32 mouse cellular contexts compared by ENCODE assay signal in genomic region chr4:141810975-141811374, GRCm38 (mm10). TPM values are rescaled to one million over a fixed set of nuclear protein-coding genes. Genes with fewer than 3 reads are reported as not detected.
DNase-seq lines count a peak whose midpoint lies in the region; ATAC-seq and TF ChIP-seq lines count a peak whose summit lies in the region.
"Had no signal": no experiment of that assay in that cellular context is flagged by ENCODE, and none has a peak within 500 bp of the region (broad histone marks: within the 10 kb centered on the region; RNA-seq: fewer than 3 reads in every experiment).

No protein-coding gene starts in this region.

- TF ChIP-seq EP300 in liver, embryonic 14.5 days (IDR thresholded peaks at IDR 0.05; ENCODE audit: low read depth): no peak

- no peak overlapping the region for H3K27ac ChIP-seq in forebrain, postnatal 0 days (ENCODE audit: low read depth, low read length)
- H3K27ac ChIP-seq in forebrain, embryonic 13.5 days: no peak overlapping the region
- no peak overlapping the region for H3K27ac ChIP-seq in liver, embryonic 14.5 days
- no peak overlapping the region for H3K27ac ChIP-seq in liver, embryonic 11.5 days (ENCODE audit: low read depth, low read length)
- H3K27ac ChIP-seq in midbrain, embryonic 14.5 days (replicated peaks; ENCODE audit: low read depth, low read length): no peak overlapping the region
- H3K27ac ChIP-seq: embryonic facial prominence, embryonic 13.5 days; embryonic facial prominence, embryonic 15.5 days; forebrain, embryonic 10.5 days; forebrain, embryonic 12.5 days; forebrain, embryonic 15.5 days had no signal

- H3K4me1 ChIP-seq in forebrain, postnatal 0 days (ENCODE audit: insufficient read depth): no peaks in the 10 kb centered on the region
- H3K4me1 ChIP-seq in forebrain, embryonic 13.5 days: 0 out of 2 replicates have a peak, but pooled peaks cover 4% of the 10 kb centered on the region
- H3K4me1 ChIP-seq in liver, embryonic 14.5 days (replicated peaks; ENCODE audit: control insufficient read depth in 2 of 2, insufficient read depth in 2 of 2, low read length in 1 of 2): no peaks in the 10 kb centered on the region
- no peaks in the 10 kb centered on the region for H3K4me1 ChIP-seq in liver, embryonic 11.5 days (replicated peaks; ENCODE audit: control insufficient read depth, insufficient read depth, low read length)
- H3K4me1 ChIP-seq in midbrain, embryonic 14.5 days (ENCODE audit: control insufficient read depth, insufficient read depth, low read length): no peaks in the 10 kb centered on the region
- H3K4me1 ChIP-seq: embryonic facial prominence, embryonic 13.5 days; embryonic facial prominence, embryonic 15.5 days; forebrain, embryonic 10.5 days; forebrain, embryonic 15.5 days had no signal

- WGBS in forebrain, postnatal 0 days: 95% methylated on average over 2 of the region's 2 CpGs
- 95% methylated on average over 2 of the region's 2 CpGs for WGBS in forebrain, embryonic 13.5 days
- WGBS in liver, embryonic 14.5 days (ENCODE audit: insufficient replicate concordance): 92% methylated on average over 2 of the region's 2 CpGs
- WGBS in liver, embryonic 11.5 days: 77% methylated on average over 2 of the region's 2 CpGs
- WGBS in midbrain, embryonic 14.5 days: 91% methylated on average over 2 of the region's 2 CpGs

- H3K9ac ChIP-seq in forebrain, postnatal 0 days: no peak overlapping the region
- H3K9ac ChIP-seq in forebrain, embryonic 13.5 days: no peak overlapping the region
- no peak overlapping the region for H3K9ac ChIP-seq in liver, embryonic 14.5 days (replicated peaks)
- H3K9ac ChIP-seq in liver, embryonic 11.5 days (ENCODE audit: low read depth, low read length): no peak overlapping the region
- no peak overlapping the region for H3K9ac ChIP-seq in midbrain, embryonic 14.5 days (replicated peaks; ENCODE audit: low read length)
- H3K9ac ChIP-seq: embryonic facial prominence, embryonic 13.5 days; embryonic facial prominence, embryonic 15.5 days; forebrain, embryonic 12.5 days; forebrain, embryonic 15.5 days had no signal

- no peak for ATAC-seq in forebrain, postnatal 0 days
- no peak for ATAC-seq in forebrain, embryonic 13.5 days
- ATAC-seq in liver, embryonic 14.5 days (ENCODE audit: insufficient read depth): no peak
- ATAC-seq in liver, embryonic 11.5 days (replicated peaks; ENCODE audit: low FRiP score): no peak
- ATAC-seq in midbrain, embryonic 14.5 days (ENCODE audit: low FRiP score, low TSS enrichment): no peak
- ATAC-seq: CD4-positive, CD25-positive, alpha-beta regulatory T cell, adult 4 months; forebrain, embryonic 15.5 days; Patski had no signal

- H3K36me3 ChIP-seq in forebrain, postnatal 0 days (ENCODE audit: insufficient read depth): peaks cover 89% of the 10 kb centered on the region
- H3K36me3 ChIP-seq in forebrain, embryonic 13.5 days (ENCODE audit: poor library complexity, severe bottlenecking): peaks cover 95% of the 10 kb centered on the region
- peaks cover 43% of the 10 kb centered on the region for H3K36me3 ChIP-seq in liver, embryonic 14.5 days (replicated peaks; ENCODE audit: control insufficient read depth, insufficient read depth, low read depth)
- peaks cover 23% of the 10 kb centered on the region for H3K36me3 ChIP-seq in liver, embryonic 11.5 days (ENCODE audit: control insufficient read depth, insufficient read depth, low read length)
- H3K36me3 ChIP-seq in midbrain, embryonic 14.5 days (ENCODE audit: control insufficient read depth, insufficient read depth, low read length): peaks cover 87% of the 10 kb centered on the region

- no peaks in the 10 kb centered on the region for H3K27me3 ChIP-seq in forebrain, postnatal 0 days (ENCODE audit: insufficient read depth, low read length)
- no peaks in the 10 kb centered on the region for H3K27me3 ChIP-seq in forebrain, embryonic 13.5 days
- H3K27me3 ChIP-seq in liver, embryonic 14.5 days (ENCODE audit: control insufficient read depth, insufficient read depth, low read length): no peaks in the 10 kb centered on the region
- no peaks in the 10 kb centered on the region for H3K27me3 ChIP-seq in liver, embryonic 11.5 days (replicated peaks; ENCODE audit: control insufficient read depth, insufficient read depth, low read length)
- no peaks in the 10 kb centered on the region for H3K27me3 ChIP-seq in midbrain, embryonic 14.5 days (ENCODE audit: control insufficient read depth, insufficient read depth, low read length)
- H3K27me3 ChIP-seq: CH12.LX; embryonic facial prominence, embryonic 13.5 days; embryonic facial prominence, embryonic 15.5 days; forebrain, embryonic 12.5 days; forebrain, embryonic 15.5 days; Patski had no signal

- no peak for DNase-seq in forebrain, postnatal 0 days
- DNase-seq in liver, embryonic 14.5 days (ENCODE audit: low read depth in 3 of 3, low spot score in 3 of 3): no peak
- no peak for DNase-seq in liver, embryonic 11.5 days (ENCODE audit: low spot score)
- DNase-seq in thymus, postnatal 4 days: peak; percentile 1
- no peak for DNase-seq in thymus, postnatal 14 days
- DNase-seq in R1 (ENCODE audit: low read depth, low spot score): peak; percentile 25
- DNase-seq in midbrain, embryonic 14.5 days: no peak
- DNase-seq: adrenal gland, adult 2 months; adrenal gland, postnatal 10 days; adrenal gland, postnatal 25 days; B cell, adult 2 months; cerebellum, adult 11 months; cerebellum, adult 18-20 months; cerebellum, adult 8-10 months; cerebellum, adult 9-11 months; cerebellum, postnatal 14 days; cerebellum, postnatal 36 days; embryo, embryonic 11 days had no signal

- no peaks in the 10 kb centered on the region for H3K9me3 ChIP-seq in forebrain, postnatal 0 days (ENCODE audit: low read length)
- no peaks in the 10 kb centered on the region for H3K9me3 ChIP-seq in forebrain, embryonic 13.5 days (replicated peaks)
- no peaks in the 10 kb centered on the region for H3K9me3 ChIP-seq in liver, embryonic 14.5 days (ENCODE audit: control insufficient read depth, low read length)
- H3K9me3 ChIP-seq in liver, embryonic 11.5 days (ENCODE audit: control insufficient read depth, low read length): no peaks in the 10 kb centered on the region
- H3K9me3 ChIP-seq in midbrain, embryonic 14.5 days (ENCODE audit: control insufficient read depth, low read length): no peaks in the 10 kb centered on the region
- H3K9me3 ChIP-seq: embryonic facial prominence, embryonic 13.5 days; embryonic facial prominence, embryonic 15.5 days; forebrain, embryonic 10.5 days; forebrain, embryonic 12.5 days; forebrain, embryonic 15.5 days had no signal

- no peak overlapping the region for H3K4me3 ChIP-seq in forebrain, postnatal 0 days (ENCODE audit: low read depth, low read length)
- H3K4me3 ChIP-seq in forebrain, embryonic 13.5 days: no peak overlapping the region
- no peak overlapping the region for H3K4me3 ChIP-seq in liver, embryonic 14.5 days (ENCODE audit: insufficient read depth in 1 of 2, low read depth in 2 of 2, low read length in 2 of 2)
- no peak overlapping the region for H3K4me3 ChIP-seq in liver, embryonic 11.5 days (ENCODE audit: low read depth, low read length)
- H3K4me3 ChIP-seq in midbrain, embryonic 14.5 days (replicated peaks; ENCODE audit: low read depth, low read length): no peak overlapping the region
- H3K4me3 ChIP-seq: embryonic facial prominence, embryonic 13.5 days; embryonic facial prominence, embryonic 15.5 days; erythroblast, embryonic 14.5 days; forebrain, embryonic 10.5 days; forebrain, embryonic 12.5 days; forebrain, embryonic 15.5 days had no signal

- H3K4me2 ChIP-seq in forebrain, postnatal 0 days (ENCODE audit: low read depth): no peak overlapping the region
- no peak overlapping the region for H3K4me2 ChIP-seq in forebrain, embryonic 13.5 days
- no peak overlapping the region for H3K4me2 ChIP-seq in liver, embryonic 14.5 days (ENCODE audit: low read depth)
- H3K4me2 ChIP-seq in liver, embryonic 11.5 days: no peak overlapping the region
- no peak overlapping the region for H3K4me2 ChIP-seq in midbrain, embryonic 14.5 days (ENCODE audit: low read length)
- H3K4me2 ChIP-seq: embryonic facial prominence, embryonic 13.5 days; embryonic facial prominence, embryonic 15.5 days; forebrain, embryonic 12.5 days; forebrain, embryonic 15.5 days had no signal

- TF ChIP-seq CTCF in forebrain, postnatal 0 days (IDR thresholded peaks at IDR 0.05; ENCODE audit: low read depth): 0 out of 2 replicates have a peak, but pooled peaks have one; percentile 6
- peak; percentile 52 for TF ChIP-seq CTCF in liver, embryonic 14.5 days (IDR thresholded peaks at IDR 0.05; ENCODE audit: low read depth)

RNA-seq across cellular contexts. Expression of gene Cela2a, which starts 15.0 kb away (rescaled TPM):
- 0.69 TPM in 1 of 2 replicates, not detected in the other for total RNA-seq in forebrain, postnatal 0 days (2014; rRNA removed)
- polyA plus RNA-seq in forebrain, postnatal 0 days (2015; fragmentation: Nextera tagmentation; extraction: Ambion mirVana): 0.18 and 0.39 TPM in 2 replicates
- polyA plus RNA-seq in forebrain, embryonic 13.5 days (2015; fragmentation: Nextera tagmentation; extraction: Ambion mirVana): 0.15 TPM in 1 of 2 replicates, not detected in the other
- not detected in 2 replicates for polyA plus RNA-seq in liver, embryonic 14.5 days (2012; rRNA removed)
- not detected in 2 replicates for polyA plus RNA-seq in liver, embryonic 14.5 days (2014; fragmentation: Nextera tagmentation; extraction: Ambion mirVana)
- not detected in 2 replicates for polyA plus RNA-seq in liver, embryonic 11.5 days (2014; fragmentation: Nextera tagmentation; extraction: Ambion mirVana)
- not detected in 2 replicates for polyA plus RNA-seq in midbrain, embryonic 14.5 days (2014; fragmentation: Nextera tagmentation; extraction: Ambion mirVana)
- total RNA-seq: adrenal gland, adult 2 months; adrenal gland, postnatal 10 days; common myeloid progenitor, adult 5-6 weeks had no signal
- polyA plus RNA-seq: CD4-positive, CD25-positive, alpha-beta regulatory T cell, adult 4 months; embryonic facial prominence, embryonic 11.5 days; embryonic facial prominence, embryonic 13.5 days; embryonic facial prominence, embryonic 15.5 days; erythroblast, embryonic 14.5 days; forebrain, embryonic 10.5 days; forebrain, embryonic 12.5 days; forebrain, embryonic 15.5 days; Patski had no signal

RNA-seq across cellular contexts. Expression of gene Casp9, which starts 17.6 kb away (rescaled TPM):
- total RNA-seq in forebrain, postnatal 0 days (2014; rRNA removed): 13.2 and 17.7 TPM in 2 replicates
- 10.6 and 14.7 TPM in 2 replicates for polyA plus RNA-seq in forebrain, postnatal 0 days (2015; fragmentation: Nextera tagmentation; extraction: Ambion mirVana)
- polyA plus RNA-seq in forebrain, embryonic 13.5 days (2015; fragmentation: Nextera tagmentation; extraction: Ambion mirVana): 14.7 and 15.6 TPM in 2 replicates
- polyA plus RNA-seq in liver, embryonic 14.5 days (2012; rRNA removed): 7.5 and 7.6 TPM in 2 replicates
- 5.8 and 6.5 TPM in 2 replicates for polyA plus RNA-seq in liver, embryonic 14.5 days (2014; fragmentation: Nextera tagmentation; extraction: Ambion mirVana)
- polyA plus RNA-seq in liver, embryonic 11.5 days (2014; fragmentation: Nextera tagmentation; extraction: Ambion mirVana): 16.5 and 18.3 TPM in 2 replicates
- polyA plus RNA-seq in midbrain, embryonic 14.5 days (2014; fragmentation: Nextera tagmentation; extraction: Ambion mirVana): 18.4 and 18.5 TPM in 2 replicates

RNA-seq across cellular contexts. Expression of gene Dnajc16, which starts 20.2 kb away (rescaled TPM):
- total RNA-seq in forebrain, postnatal 0 days (2014; rRNA removed): 14.3 and 19.2 TPM in 2 replicates
- polyA plus RNA-seq in forebrain, postnatal 0 days (2015; fragmentation: Nextera tagmentation; extraction: Ambion mirVana): 4.8 and 6.5 TPM in 2 replicates
- 4.6 and 4.7 TPM in 2 replicates for polyA plus RNA-seq in forebrain, embryonic 13.5 days (2015; fragmentation: Nextera tagmentation; extraction: Ambion mirVana)
- 2.4 and 2.8 TPM in 2 replicates for polyA plus RNA-seq in liver, embryonic 14.5 days (2012; rRNA removed)
- polyA plus RNA-seq in liver, embryonic 14.5 days (2014; fragmentation: Nextera tagmentation; extraction: Ambion mirVana): 1.4 and 1.7 TPM in 2 replicates
- polyA plus RNA-seq in liver, embryonic 11.5 days (2014; fragmentation: Nextera tagmentation; extraction: Ambion mirVana): 4.0 and 4.2 TPM in 2 replicates
- 6.0 and 6.7 TPM in 2 replicates for polyA plus RNA-seq in midbrain, embryonic 14.5 days (2014; fragmentation: Nextera tagmentation; extraction: Ambion mirVana)

RNA-seq across cellular contexts. Expression of gene Ctrc, which starts 35.2 kb away (rescaled TPM):
- not detected in 2 replicates for total RNA-seq in forebrain, postnatal 0 days (2014; rRNA removed)
- not detected in 2 replicates for polyA plus RNA-seq in forebrain, postnatal 0 days (2015; fragmentation: Nextera tagmentation; extraction: Ambion mirVana)
- polyA plus RNA-seq in forebrain, embryonic 13.5 days (2015; fragmentation: Nextera tagmentation; extraction: Ambion mirVana): not detected in 2 replicates
- not detected in 2 replicates for polyA plus RNA-seq in liver, embryonic 14.5 days (2012; rRNA removed)
- polyA plus RNA-seq in liver, embryonic 14.5 days (2014; fragmentation: Nextera tagmentation; extraction: Ambion mirVana): not detected in 2 replicates
- polyA plus RNA-seq in liver, embryonic 11.5 days (2014; fragmentation: Nextera tagmentation; extraction: Ambion mirVana): not detected in 2 replicates
- not detected in 2 replicates for polyA plus RNA-seq in midbrain, embryonic 14.5 days (2014; fragmentation: Nextera tagmentation; extraction: Ambion mirVana)
- total RNA-seq: adrenal gland, adult 2 months; adrenal gland, postnatal 10 days; adrenal gland, postnatal 25 days; CH12.LX; common myeloid progenitor, adult 5-6 weeks; ES-E14 had no signal
- polyA plus RNA-seq: adrenal gland, adult 2 months; brain, embryonic 14.5 days; CD4-positive, CD25-positive, alpha-beta regulatory T cell, adult 4 months; embryonic facial prominence, embryonic 11.5 days; embryonic facial prominence, embryonic 13.5 days; embryonic facial prominence, embryonic 15.5 days; erythroblast, embryonic 14.5 days; forebrain, embryonic 10.5 days; forebrain, embryonic 12.5 days; forebrain, embryonic 15.5 days; Patski had no signal

Comparison
In these comparisons a context has a peak if more than half of its experiments do, and no peak if none do; other contexts are left out.
1. DNase-seq: peak in thymus, postnatal 4 days (single experiment) and R1 (single experiment); none in forebrain, postnatal 0 days (single experiment), liver, embryonic 14.5 days (0 of 3), liver, embryonic 11.5 days (single experiment), thymus, postnatal 14 days (single experiment) and midbrain, embryonic 14.5 days (single experiment).